Mouse (Mus musculus) gastrocnemius, postnatal 10 days (tissue): ENCODE data around the gene Zbtb49. TPM values are rescaled to one million over a fixed set of nuclear protein-coding genes. Genes with fewer than 3 reads are reported as not detected.

Source experiments
- total RNA-seq, 2 experiments: library from RNA; stranded (reverse); gene quantifications; 2 replicates each; pipeline ENCODE4 v1.2.3; 2021

The Zbtb49 gene
- total RNA-seq, 2 experiments from 2014 or later = 3.7 to 6.3 TPM

Other genes starting within 250 kb of the Zbtb49 start
- 10 to 100 TPM; 15.5 to 18.3 TPM for gene Stx18, start 181.7 kb downstream of the Zbtb49 start, total RNA-seq
- gene Nsg1, start 60.5 kb downstream of the Zbtb49 start, total RNA-seq = 10 to 100 TPM; 12.9 to 15.4 TPM
- 10 to 100 TPM; 15.4 to 16.2 TPM for gene Lyar, start within 50 bp of the Zbtb49 start, total RNA-seq
- 10 to 100 TPM; 12.1 to 16.4 TPM for gene Tmem128, start 39.7 kb upstream of the Zbtb49 start, total RNA-seq
- under 1 TPM; 0.47 TPM for gene Otop1, start 55.5 kb upstream of the Zbtb49 start, total RNA-seq
- gene Drd5, start 98.9 kb upstream of the Zbtb49 start, total RNA-seq = not detected